Mouse (Mus musculus) ES-CJ7 (cell line): ENCODE results near the gene Ube2g1.
A peak's percentile ranks its signal among the peaks of the same experiment; 100 is the strongest.

Source experiments
- DNase-seq: peaks from one replicate; pipeline ENCODE4 v3.0.0; 2011; ENCODE audit warnings: low read depth, low spot score

The Ube2g1 gene

GRCm38 (mm10) chr11:72606694-72607407 is at the start of gene Ube2g1:
Gene Ube2g1, plus strand, starts transcription at chr11:72607283.
- DNase-seq: peak; percentile 98

GRCm38 (mm10) chr11:72558155-72558554 is 48.9 kb upstream of the Ube2g1 start:
- DNase-seq: no peak

- no peak for DNase-seq
These were observed 46.4 kb upstream of the Ube2g1 start for GRCm38 (mm10) chr11:72560661-72561060.

GRCm38 (mm10) chr11:72564232-72564807 is 42.8 kb upstream of the Ube2g1 start:
- peak; percentile 88 for DNase-seq

- DNase-seq: no peak
These were observed 40.8 kb upstream of the Ube2g1 start for GRCm38 (mm10) chr11:72566304-72566703.

- DNase-seq: peak; percentile 37
These were observed 40.2 kb upstream of the Ube2g1 start for GRCm38 (mm10) chr11:72566816-72567338.

- DNase-seq: peak; percentile 86
These were observed 38.0 kb upstream of the Ube2g1 start for GRCm38 (mm10) chr11:72569051-72569450.

GRCm38 (mm10) chr11:72569671-72570318 is 37.3 kb upstream of the Ube2g1 start:
- DNase-seq: peak; percentile 61

- DNase-seq: peak; percentile 92
These were observed 36.6 kb upstream of the Ube2g1 start for GRCm38 (mm10) chr11:72570319-72570979.

GRCm38 (mm10) chr11:72573819-72574218 is 33.3 kb upstream of the Ube2g1 start:
- peak; percentile 78 for DNase-seq

GRCm38 (mm10) chr11:72576111-72576465 is 31.0 kb upstream of the Ube2g1 start:
- no peak for DNase-seq

- DNase-seq: peak; percentile 92
These were observed 30.4 kb upstream of the Ube2g1 start for GRCm38 (mm10) chr11:72576466-72577351.

- DNase-seq: no peak
These were observed 28.6 kb upstream of the Ube2g1 start for GRCm38 (mm10) chr11:72578471-72578870.

GRCm38 (mm10) chr11:72581609-72582447 is 25.3 kb upstream of the Ube2g1 start:
- DNase-seq: no peak

GRCm38 (mm10) chr11:72582448-72582705 is 24.7 kb upstream of the Ube2g1 start:
- no peak for DNase-seq

- DNase-seq: no peak
These were observed 24.0 kb upstream of the Ube2g1 start for GRCm38 (mm10) chr11:72583092-72583491.

- DNase-seq: no peak
These were observed 20.5 kb upstream of the Ube2g1 start for GRCm38 (mm10) chr11:72586570-72586969.

- DNase-seq: no peak
These were observed 19.4 kb upstream of the Ube2g1 start for GRCm38 (mm10) chr11:72587537-72588233.

GRCm38 (mm10) chr11:72595010-72595737 is 11.9 kb upstream of the Ube2g1 start:
- peak; percentile 57 for DNase-seq
